ENCODE assay signal across 7 mouse cellular contexts in genomic region chrX:7762137-7762920, GRCm38 (mm10). TPM values are rescaled to one million over a fixed set of nuclear protein-coding genes. Genes with fewer than 3 reads are reported as not detected.
A peak's percentile ranks its signal among the peaks of the same experiment; 100 is the strongest.
DNase-seq lines count a peak whose midpoint lies in the region; ATAC-seq lines count a peak whose summit lies in the region.

Gene Tfe3, plus strand, starts transcription at chrX:7762560.

- peaks cover 15% of the 10 kb centered on the region for H3K4me1 ChIP-seq in intestine, embryonic 16.5 days (ENCODE audit: control insufficient read depth, insufficient read depth, low read length)
- H3K4me1 ChIP-seq in midbrain, embryonic 11.5 days (ENCODE audit: control insufficient read depth, insufficient read depth, low read length), result peaks cover 10% of the 10 kb centered on the region

- no peaks in the 10 kb centered on the region for H3K27me3 ChIP-seq in intestine, embryonic 16.5 days (replicated peaks; ENCODE audit: control insufficient read depth, insufficient read depth, low read length)
- no peaks in the 10 kb centered on the region for H3K27me3 ChIP-seq in midbrain, embryonic 11.5 days (ENCODE audit: control insufficient read depth, insufficient read depth, low read length)

- DNase-seq in adrenal gland, adult 2 months, result peak; percentile 95
- DNase-seq in embryo, embryonic 11.5 days (ENCODE audit: low read depth, low spot score), result peak; percentile 82
- DNase-seq in gastrocnemius, postnatal 4 days (ENCODE audit: low spot score in 2 of 2), result peak; percentile 63 to 86
- DNase-seq in left cerebral cortex, postnatal 36 days (ENCODE audit: low spot score in 2 of 2), result peak; percentile 86
- peak; percentile 93 for DNase-seq in midbrain, embryonic 11.5 days (ENCODE audit: low spot score, missing footprints)
- peak; percentile 93 for DNase-seq in skeletal muscle tissue, adult 2 months (ENCODE audit: low read depth, low spot score)

- peak within 1 kb of the TSS; percentile 73 for H3K4me2 ChIP-seq in intestine, embryonic 16.5 days (ENCODE audit: low read depth, low read length)
- H3K4me2 ChIP-seq in midbrain, embryonic 11.5 days, result peak within 1 kb of the TSS; percentile 62

- peak; percentile 97 for ATAC-seq in intestine, embryonic 16.5 days
- peak; percentile 96 for ATAC-seq in midbrain, embryonic 11.5 days (ENCODE audit: low FRiP score)

- H3K27ac ChIP-seq in intestine, embryonic 16.5 days (ENCODE audit: low read length), result peak within 1 kb of the TSS; percentile 69
- H3K27ac ChIP-seq in midbrain, embryonic 11.5 days (ENCODE audit: low read depth, low read length), result no peak within 1 kb of the TSS

- H3K9me3 ChIP-seq in intestine, embryonic 16.5 days (ENCODE audit: control insufficient read depth, low read length), result no peaks in the 10 kb centered on the region
- no peaks in the 10 kb centered on the region for H3K9me3 ChIP-seq in midbrain, embryonic 11.5 days (ENCODE audit: control insufficient read depth, low read length)

- peak within 1 kb of the TSS; percentile 71 for H3K4me3 ChIP-seq in intestine, embryonic 16.5 days (ENCODE audit: low read length)
- H3K4me3 ChIP-seq in midbrain, embryonic 11.5 days (ENCODE audit: low read depth, low read length), result peak within 1 kb of the TSS; percentile 63

- intact Hi-C loops in left cerebral cortex, postnatal 36 days (cut with DNase I), result no loop called here

- peaks cover 5% of the 10 kb centered on the region; the same call in 1 of the 2 replicates for H3K36me3 ChIP-seq in intestine, embryonic 16.5 days (ENCODE audit: control insufficient read depth, insufficient read depth, low read length)
- H3K36me3 ChIP-seq in midbrain, embryonic 11.5 days (ENCODE audit: control insufficient read depth, insufficient read depth, low read length), result no peaks in the 10 kb centered on the region; the same call in 1 of the 2 replicates

- peak within 1 kb of the TSS; percentile 74 for H3K9ac ChIP-seq in intestine, embryonic 16.5 days (ENCODE audit: low read depth, low read length)
- peak within 1 kb of the TSS; percentile 63 for H3K9ac ChIP-seq in midbrain, embryonic 11.5 days (ENCODE audit: low read length)

- WGBS in intestine, embryonic 16.5 days, result 10% methylated on average over 38 of the region's 38 CpGs
- 19% methylated on average over 23 of the region's 38 CpGs for WGBS in midbrain, embryonic 11.5 days

RNA-seq across cellular contexts. Expression of gene Tfe3, which starts in this region (rescaled TPM):
- total RNA-seq in adrenal gland, adult 2 months (2021), result 10 to 100 TPM; 45.4 to 59.2 TPM
- polyA plus RNA-seq in adrenal gland, adult 2 months (2012; rRNA removed), result 40.7 and 41.3 TPM in 2 replicates
- total RNA-seq in gastrocnemius, postnatal 4 days (2021), result 10 to 100 TPM; 16.9 to 19.4 TPM
- 19.2 and 21.2 TPM in 2 replicates for polyA plus RNA-seq in intestine, embryonic 16.5 days (2015; fragmentation: Nextera tagmentation; extraction: Ambion mirVana)
- 10 to 100 TPM; 32.5 to 33.8 TPM for total RNA-seq in left cerebral cortex, postnatal 36 days (2021)
- 19.4 and 20.6 TPM in 2 replicates for polyA plus RNA-seq in midbrain, embryonic 11.5 days (2014; fragmentation: Nextera tagmentation; extraction: Ambion mirVana)
